Mouse (Mus musculus): Measurements from ENCODE around the gene Psmd9. TPM values are rescaled to one million over a fixed set of nuclear protein-coding genes. Genes with fewer than 3 reads are reported as not detected.

Psmd9 gene
- polyA plus RNA-seq, 1 experiment from 2014 or later = 78.7 TPM

- Histone ChIP-seq H3K4me2 (ENCODE audit: low read depth, low read length) (no peak overlapping the region), H3K27ac (ENCODE audit: low read depth, low read length) (no peak overlapping the region), H3K4me3 (ENCODE audit: low read depth, low read length) (no peak overlapping the region), H3K4me1 (ENCODE audit: control insufficient read depth, insufficient read depth, low read length) (peaks cover 10% of the 10 kb centered on the region), H3K27me3 (ENCODE audit: control insufficient read depth, insufficient read depth, low read length) (no peaks in the 10 kb centered on the region), H3K9ac (replicated peaks; ENCODE audit: low read depth, low read length) (no peak overlapping the region), H3K9me3 (ENCODE audit: control insufficient read depth, low read length) (no peaks in the 10 kb centered on the region), H3K36me3 (ENCODE audit: control insufficient read depth, insufficient read depth, low read length) (peaks cover 18% of the 10 kb centered on the region)
- 93% methylated on average over 2 of the region's 2 CpGs for WGBS
- no peak for ATAC-seq (ENCODE audit: low read depth)
Measured at GRCm38 (mm10) chr5:123232180-123232579, 63.0 kb downstream of the Psmd9 start.

GRCm38 (mm10) chr5:123235731-123236130, 66.5 kb downstream of the Psmd9 start:
- Histone ChIP-seq H3K4me1 (ENCODE audit: control insufficient read depth, insufficient read depth, low read length) (no peaks in the 10 kb centered on the region), H3K4me2 (ENCODE audit: low read depth, low read length) (no peak overlapping the region), H3K9me3 (ENCODE audit: control insufficient read depth, low read length) (no peaks in the 10 kb centered on the region), H3K27ac (ENCODE audit: low read depth, low read length) (no peak overlapping the region), H3K27me3 (ENCODE audit: control insufficient read depth, insufficient read depth, low read length) (no peaks in the 10 kb centered on the region), H3K4me3 (ENCODE audit: low read depth, low read length) (no peak overlapping the region), H3K36me3 (ENCODE audit: control insufficient read depth, insufficient read depth, low read length) (peaks cover 41% of the 10 kb centered on the region), H3K9ac (replicated peaks; ENCODE audit: low read depth, low read length) (no peak overlapping the region)
- 26% methylated on average over 2 of the region's 2 CpGs for WGBS
- no peak for ATAC-seq (ENCODE audit: low read depth)

GRCm38 (mm10) chr5:123236426-123236825, 67.2 kb downstream of the Psmd9 start:
- 85% methylated on average over 9 of the region's 9 CpGs for WGBS
- Histone ChIP-seq H3K27me3 (ENCODE audit: control insufficient read depth, insufficient read depth, low read length) (no peaks in the 10 kb centered on the region), H3K9ac (replicated peaks; ENCODE audit: low read depth, low read length) (no peak overlapping the region), H3K4me2 (ENCODE audit: low read depth, low read length) (no peak overlapping the region), H3K27ac (ENCODE audit: low read depth, low read length) (no peak overlapping the region), H3K36me3 (ENCODE audit: control insufficient read depth, insufficient read depth, low read length) (peaks cover 45% of the 10 kb centered on the region), H3K9me3 (ENCODE audit: control insufficient read depth, low read length) (no peaks in the 10 kb centered on the region), H3K4me1 (ENCODE audit: control insufficient read depth, insufficient read depth, low read length) (no peaks in the 10 kb centered on the region), H3K4me3 (ENCODE audit: low read depth, low read length) (no peak overlapping the region)
- ATAC-seq (ENCODE audit: low read depth) = no peak

- no peak overlapping the region for H3K27ac ChIP-seq (ENCODE audit: low read depth, low read length)
- no peak overlapping the region for H3K4me3 ChIP-seq (ENCODE audit: low read depth, low read length)
- 92% methylated on average over 11 of the region's 11 CpGs for WGBS
- no peaks in the 10 kb centered on the region for H3K4me1 ChIP-seq (ENCODE audit: control insufficient read depth, insufficient read depth, low read length)
- H3K27me3 ChIP-seq (ENCODE audit: control insufficient read depth, insufficient read depth, low read length) = no peaks in the 10 kb centered on the region
- no peaks in the 10 kb centered on the region for H3K9me3 ChIP-seq (ENCODE audit: control insufficient read depth, low read length)
- ATAC-seq (ENCODE audit: low read depth) = no peak
- H3K4me2 ChIP-seq (ENCODE audit: low read depth, low read length) = no peak overlapping the region
- no peak overlapping the region for H3K9ac ChIP-seq (replicated peaks; ENCODE audit: low read depth, low read length)
- H3K36me3 ChIP-seq (ENCODE audit: control insufficient read depth, insufficient read depth, low read length) = peaks cover 58% of the 10 kb centered on the region
Measured at GRCm38 (mm10) chr5:123239501-123239900, 70.3 kb downstream of the Psmd9 start.

- Histone ChIP-seq H3K36me3 (ENCODE audit: control insufficient read depth, insufficient read depth, low read length) (peaks cover 27% of the 10 kb centered on the region), H3K9ac (replicated peaks; ENCODE audit: low read depth, low read length) (no peak overlapping the region), H3K4me3 (ENCODE audit: low read depth, low read length) (no peak overlapping the region), H3K27ac (ENCODE audit: low read depth, low read length) (no peak overlapping the region), H3K4me1 (ENCODE audit: control insufficient read depth, insufficient read depth, low read length) (no peaks in the 10 kb centered on the region), H3K4me2 (ENCODE audit: low read depth, low read length) (no peak overlapping the region), H3K27me3 (ENCODE audit: control insufficient read depth, insufficient read depth, low read length) (no peaks in the 10 kb centered on the region), H3K9me3 (ENCODE audit: control insufficient read depth, low read length) (no peaks in the 10 kb centered on the region)
- 8% methylated on average over 4 of the region's 4 CpGs for WGBS
- ATAC-seq (ENCODE audit: low read depth) = no peak
Measured at GRCm38 (mm10) chr5:123245518-123245917, 76.3 kb downstream of the Psmd9 start.

- 69% methylated on average over 8 of the region's 8 CpGs for WGBS
- H3K9ac ChIP-seq (replicated peaks; ENCODE audit: low read depth, low read length) = no peak overlapping the region
- H3K4me2 ChIP-seq (ENCODE audit: low read depth, low read length) = no peak overlapping the region
- H3K4me3 ChIP-seq (ENCODE audit: low read depth, low read length) = no peak overlapping the region
- H3K36me3 ChIP-seq (ENCODE audit: control insufficient read depth, insufficient read depth, low read length) = peaks cover 5% of the 10 kb centered on the region; the same call in 1 of the 2 replicates
- no peaks in the 10 kb centered on the region for H3K9me3 ChIP-seq (ENCODE audit: control insufficient read depth, low read length)
- ATAC-seq (ENCODE audit: low read depth) = no peak
- H3K27me3 ChIP-seq (ENCODE audit: control insufficient read depth, insufficient read depth, low read length) = no peaks in the 10 kb centered on the region
- no peaks in the 10 kb centered on the region for H3K4me1 ChIP-seq (ENCODE audit: control insufficient read depth, insufficient read depth, low read length)
- H3K27ac ChIP-seq (ENCODE audit: low read depth, low read length) = no peak overlapping the region
Measured at GRCm38 (mm10) chr5:123251390-123251789, 82.2 kb downstream of the Psmd9 start.

- H3K4me2 ChIP-seq (ENCODE audit: low read depth, low read length) = peak within 1 kb of the TSS; percentile 51
- peak; percentile 81 for ATAC-seq (ENCODE audit: low read depth)
- peak within 1 kb of the TSS; percentile 17; the same call in 1 of the 2 replicates for H3K4me3 ChIP-seq (ENCODE audit: low read depth, low read length)
- no peak within 1 kb of the TSS for H3K9ac ChIP-seq (replicated peaks; ENCODE audit: low read depth, low read length)
- H3K27ac ChIP-seq (ENCODE audit: low read depth, low read length) = no peak within 1 kb of the TSS
- peaks cover 5% of the 10 kb centered on the region; the same call in 1 of the 2 replicates for H3K36me3 ChIP-seq (ENCODE audit: control insufficient read depth, insufficient read depth, low read length)
- H3K4me1 ChIP-seq (ENCODE audit: control insufficient read depth, insufficient read depth, low read length) = no peaks in the 10 kb centered on the region
- no peaks in the 10 kb centered on the region for H3K9me3 ChIP-seq (ENCODE audit: control insufficient read depth, low read length)
- H3K27me3 ChIP-seq (ENCODE audit: control insufficient read depth, insufficient read depth, low read length) = no peaks in the 10 kb centered on the region
- 2% methylated on average over 18 of the region's 18 CpGs for WGBS
Measured at GRCm38 (mm10) chr5:123251834-123252233, 82.6 kb downstream of the Psmd9 start, which contains the start of gene Wdr66. Gene Wdr66 (plus strand): TSS chr5:123252102.

- WGBS = 27% methylated on average over 23 of the region's 23 CpGs
- H3K4me1 ChIP-seq (ENCODE audit: control insufficient read depth, insufficient read depth, low read length) = no peaks in the 10 kb centered on the region
- H3K4me3 ChIP-seq (ENCODE audit: low read depth, low read length) = no peak overlapping the region
- no peak overlapping the region for H3K27ac ChIP-seq (ENCODE audit: low read depth, low read length)
- peak overlapping the region; percentile 28 for H3K4me2 ChIP-seq (ENCODE audit: low read depth, low read length)
- ATAC-seq (ENCODE audit: low read depth) = no peak
- H3K9me3 ChIP-seq (ENCODE audit: control insufficient read depth, low read length) = no peaks in the 10 kb centered on the region
- no peaks in the 10 kb centered on the region for H3K36me3 ChIP-seq (ENCODE audit: control insufficient read depth, insufficient read depth, low read length)
- no peaks in the 10 kb centered on the region for H3K27me3 ChIP-seq (ENCODE audit: control insufficient read depth, insufficient read depth, low read length)
- no peak overlapping the region; the same call in 1 of the 2 replicates for H3K9ac ChIP-seq (replicated peaks; ENCODE audit: low read depth, low read length)
Measured at GRCm38 (mm10) chr5:123256841-123257755, 87.9 kb downstream of the Psmd9 start.

- no peak overlapping the region for H3K4me2 ChIP-seq (ENCODE audit: low read depth, low read length)
- no peak overlapping the region for H3K9ac ChIP-seq (replicated peaks; ENCODE audit: low read depth, low read length)
- 54% methylated on average over 5 of the region's 5 CpGs for WGBS
- ATAC-seq (ENCODE audit: low read depth) = no peak
- H3K27ac ChIP-seq (ENCODE audit: low read depth, low read length) = no peak overlapping the region
- no peaks in the 10 kb centered on the region for H3K27me3 ChIP-seq (ENCODE audit: control insufficient read depth, insufficient read depth, low read length)
- H3K36me3 ChIP-seq (ENCODE audit: control insufficient read depth, insufficient read depth, low read length) = no peaks in the 10 kb centered on the region
- no peaks in the 10 kb centered on the region for H3K9me3 ChIP-seq (ENCODE audit: control insufficient read depth, low read length)
- H3K4me1 ChIP-seq (ENCODE audit: control insufficient read depth, insufficient read depth, low read length) = no peaks in the 10 kb centered on the region
- no peak overlapping the region for H3K4me3 ChIP-seq (ENCODE audit: low read depth, low read length)
Measured at GRCm38 (mm10) chr5:123258990-123259389, 89.8 kb downstream of the Psmd9 start.

Data from neural tube, embryonic 14.5 days (tissue).